Mouse (Mus musculus) midbrain, embryonic 16.5 days (tissue): Measurements from ENCODE around the gene Rps6kb2. TPM values are rescaled to one million over a fixed set of nuclear protein-coding genes. Genes with fewer than 3 reads are reported as not detected.
A peak's percentile ranks its signal among the peaks of the same experiment; 100 is the strongest.

ENCODE experiments used
- ATAC-seq: fragments of 200-750 bp; cut with Nextera tagmentation; 2 replicates; pipeline ENCODE4 v1.8.0; 2017; ENCODE audit warnings: moderate TSS enrichment
- H3K27ac ChIP-seq: fragments of 300-500 bp; sonication (generic); 2 replicates; pipeline ENCODE4 v1.5.1; 2014; ENCODE audit warnings: mild to moderate bottlenecking, low read length, mixed read lengths
- H3K27me3 ChIP-seq: fragments of 300-500 bp; sonication (generic); 2 replicates; pipeline ENCODE4 v1.6.1; 2014; ENCODE audit warnings: low read depth, low read length, mixed read lengths; ENCODE audit not compliant: control insufficient read depth, insufficient read depth
- H3K36me3 ChIP-seq: fragments of 300-500 bp; sonication (generic); 2 replicates; pipeline ENCODE4 v1.6.1; 2014; ENCODE audit warnings: mild to moderate bottlenecking, low read length, moderate library complexity, mixed read lengths; ENCODE audit not compliant: control insufficient read depth, insufficient read depth
- H3K4me1 ChIP-seq: fragments of 300-500 bp; sonication (generic); 2 replicates; pipeline ENCODE4 v1.6.1; 2014; ENCODE audit warnings: mild to moderate bottlenecking, low read length, mixed read lengths; ENCODE audit not compliant: control insufficient read depth, insufficient read depth
- H3K4me2 ChIP-seq: fragments of 300-500 bp; sonication (generic); 2 replicates; pipeline ENCODE4 v1.6.1; 2014; ENCODE audit warnings: mild to moderate bottlenecking, low read length, mixed read lengths
- H3K4me3 ChIP-seq: fragments of 300-500 bp; sonication (generic); 2 replicates; pipeline ENCODE4 v1.5.1; 2014; ENCODE audit warnings: low read depth, mild to moderate bottlenecking, low read length, moderate library complexity, mixed read lengths
- H3K9ac ChIP-seq: fragments of 300-500 bp; sonication (generic); 2 replicates; pipeline ENCODE4 v1.6.1; 2014; ENCODE audit warnings: low read depth, low read length, mixed read lengths
- H3K9me3 ChIP-seq: fragments of 300-500 bp; sonication (generic); replicated peaks from 2 replicates; pipeline ENCODE4 v1.6.1; 2014; ENCODE audit warnings: mild to moderate bottlenecking, low read length, mixed read lengths; ENCODE audit not compliant: control insufficient read depth, poor library complexity, severe bottlenecking
- WGBS: fragments of 180-500 bp; shearing (Covaris S2); extraction: QIAGEN DNeasy Blood & Tissue Kit; methylation state at CpG from one replicate; pipeline ENCODE4 v1.1.7; 2014; 5-methylcytosine and 5-hydroxymethylcytosine counted together
- polyA plus RNA-seq: library from polyadenylated mRNA; unstranded; fragments of >200 nt; fragmentation: Nextera tagmentation; extraction: Ambion mirVana; gene quantifications from 2 replicates; pipeline ENCODE4 v1.2.1, GENCODE M21; 2015

The Rps6kb2 gene
- polyA plus RNA-seq, result 52.7 and 58.0 TPM in 2 replicates

DNA sequence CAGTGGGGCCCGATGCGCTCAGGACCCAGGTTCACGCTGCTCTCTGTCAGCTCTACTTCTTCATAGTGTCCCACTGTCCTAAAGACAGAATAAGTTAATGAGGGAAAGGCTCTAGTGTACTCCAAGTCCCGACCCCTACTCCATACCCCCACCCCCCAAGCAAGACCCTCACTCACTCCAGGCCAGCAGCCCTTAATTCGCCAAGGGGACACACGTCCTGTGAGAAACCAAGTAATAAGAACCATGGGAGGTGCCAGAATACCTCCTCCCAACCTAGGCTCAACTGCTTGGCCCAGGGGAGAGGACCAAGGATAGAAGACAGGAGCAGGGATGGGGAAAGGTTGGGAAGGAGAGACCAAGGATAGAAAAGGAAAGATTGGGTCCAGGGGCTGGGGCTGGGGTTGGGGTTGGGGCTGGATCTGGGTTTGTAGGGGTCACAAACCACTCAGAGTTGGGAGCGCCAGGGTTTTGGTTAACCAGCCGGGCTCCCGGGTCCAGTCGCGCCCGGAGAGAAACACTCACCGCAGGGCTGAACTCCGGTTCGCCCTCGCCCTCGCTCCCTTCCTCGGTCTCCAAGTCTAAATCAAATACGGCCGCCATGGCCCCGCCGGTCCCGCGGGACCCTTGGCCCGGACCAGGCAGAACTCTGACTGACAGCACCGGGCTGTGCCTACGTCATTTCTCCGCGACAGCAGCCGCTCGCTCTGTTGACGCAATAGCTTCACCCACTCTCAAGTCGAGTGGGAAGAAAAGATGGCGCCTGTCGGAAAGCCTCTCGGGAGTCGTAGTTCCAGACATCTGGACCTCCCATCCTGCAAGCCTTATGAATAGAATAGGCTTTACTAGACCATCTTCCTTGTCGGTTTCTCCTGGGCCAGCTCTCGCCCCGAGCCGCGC is at the start of gene Rps6kb2:
Gene Rps6kb2, minus strand, starts transcription at position 709 of the 897 bp plus-strand sequence.
- peaks cover 15% of the 10 kb centered on the region for H3K36me3 ChIP-seq
- peak within 1 kb of the TSS; percentile 75 for H3K9ac ChIP-seq
- H3K27me3 ChIP-seq, result no peaks in the 10 kb centered on the region
- H3K4me1 ChIP-seq, result peaks cover 15% of the 10 kb centered on the region
- H3K4me2 ChIP-seq, result peak within 1 kb of the TSS; percentile 91
- no peaks in the 10 kb centered on the region for H3K9me3 ChIP-seq
- H3K27ac ChIP-seq, result peak within 1 kb of the TSS; percentile 87
- WGBS, result 6% methylated on average over 42 of the region's 42 CpGs
- H3K4me3 ChIP-seq, result peak within 1 kb of the TSS; percentile 77
- ATAC-seq, result peak; percentile 86

DNA sequence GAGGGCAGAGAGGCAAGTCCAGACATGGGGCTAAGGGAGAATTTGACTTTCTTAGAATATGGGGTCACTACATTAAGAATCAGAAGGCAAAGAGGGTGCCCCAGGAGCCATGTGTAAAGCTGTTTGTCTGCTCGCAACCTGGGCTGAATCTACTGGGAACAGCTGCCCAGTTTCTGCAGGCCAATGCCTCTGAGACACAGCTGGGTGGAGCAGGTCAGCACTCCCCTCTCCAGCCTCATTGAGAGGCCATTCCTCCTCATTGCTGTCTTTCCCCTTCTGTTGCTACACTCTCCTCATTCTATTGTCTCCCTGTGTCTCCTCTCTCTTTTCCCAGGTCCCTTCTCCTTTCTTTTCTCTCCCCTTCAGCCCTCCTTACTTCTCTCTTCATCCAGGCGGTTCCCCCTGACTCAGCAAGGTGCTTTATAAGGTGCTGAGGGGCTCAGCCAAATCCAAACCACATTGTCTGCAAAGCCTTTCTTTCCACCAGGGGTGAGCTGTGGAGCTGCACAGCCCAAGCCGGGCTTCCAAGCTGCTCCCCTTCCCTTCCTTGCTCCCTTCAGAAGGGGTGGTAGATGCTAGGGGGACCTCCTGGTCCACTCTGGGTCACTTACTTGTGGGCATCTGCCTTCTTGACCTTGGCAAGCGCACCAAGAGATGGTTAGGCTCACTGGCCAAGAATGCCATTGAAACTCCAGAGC is 48.9 kb upstream of the Rps6kb2 start:
- no peak overlapping the region for H3K4me3 ChIP-seq
- peaks cover 36% of the 10 kb centered on the region for H3K27me3 ChIP-seq
- 22% methylated on average over 4 of the region's 4 CpGs for WGBS
- peaks cover 16% of the 10 kb centered on the region for H3K4me1 ChIP-seq
- no peak overlapping the region for H3K9ac ChIP-seq
- no peaks in the 10 kb centered on the region for H3K36me3 ChIP-seq
- no peak overlapping the region for H3K4me2 ChIP-seq
- no peaks in the 10 kb centered on the region for H3K9me3 ChIP-seq
- H3K27ac ChIP-seq, result no peak overlapping the region
- no peak for ATAC-seq

- no peaks in the 10 kb centered on the region for H3K36me3 ChIP-seq
- no peak overlapping the region for H3K9ac ChIP-seq
- H3K4me3 ChIP-seq, result no peak overlapping the region
- no peaks in the 10 kb centered on the region for H3K4me1 ChIP-seq
- H3K4me2 ChIP-seq, result no peak overlapping the region
- no peaks in the 10 kb centered on the region for H3K9me3 ChIP-seq
- no peak for ATAC-seq
- H3K27ac ChIP-seq, result no peak overlapping the region
- H3K27me3 ChIP-seq, result peaks cover 22% of the 10 kb centered on the region
- WGBS, result 87% methylated on average over 5 of the region's 5 CpGs
Observed at GRCm38 (mm10) chr19:4208563-4208962, 45.4 kb upstream of the Rps6kb2 start.

- no peak for ATAC-seq
- no peak overlapping the region for H3K9ac ChIP-seq
Observed at GRCm38 (mm10) chr19:4206971-4207370, 43.8 kb upstream of the Rps6kb2 start.

DNA sequence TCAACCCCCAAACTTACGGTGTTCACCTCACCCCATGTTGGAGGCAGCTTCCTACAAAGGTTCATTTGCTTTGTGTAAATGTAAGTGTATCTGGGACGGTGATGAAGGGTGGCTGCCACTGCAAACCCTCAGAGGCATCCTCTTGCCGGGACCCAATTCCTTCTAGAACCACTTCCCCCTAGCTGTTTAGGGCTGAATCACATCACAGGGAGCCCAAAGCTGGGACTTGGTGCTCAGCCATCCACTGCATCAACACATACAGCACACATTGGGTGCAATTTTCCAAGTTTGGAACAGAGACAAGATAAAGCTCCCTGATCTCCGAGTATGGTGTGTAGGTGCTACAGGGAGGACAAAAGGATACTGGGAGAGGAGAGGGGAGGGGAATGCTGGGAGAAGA is 41.7 kb upstream of the Rps6kb2 start:
- ATAC-seq, result no peak
- Histone ChIP-seq H3K4me1 (peaks cover 23% of the 10 kb centered on the region), H3K27ac (no peak overlapping the region), H3K4me3 (no peak overlapping the region), H3K27me3 (peaks cover 5% of the 10 kb centered on the region), H3K36me3 (no peaks in the 10 kb centered on the region), H3K9me3 (no peaks in the 10 kb centered on the region), H3K4me2 (no peak overlapping the region), H3K9ac (no peak overlapping the region)
- 75% methylated on average over 3 of the region's 4 CpGs for WGBS

More at GRCm38 (mm10) chr19:4206971-4207370, 43.8 kb upstream of the Rps6kb2 start:
- WGBS, result 3% methylated on average over 2 of the region's 2 CpGs
- no peak overlapping the region for H3K4me2 ChIP-seq
- H3K27me3 ChIP-seq, result peaks cover 10% of the 10 kb centered on the region
- H3K27ac ChIP-seq, result no peak overlapping the region
- no peak overlapping the region for H3K4me3 ChIP-seq
- H3K4me1 ChIP-seq, result peaks cover 8% of the 10 kb centered on the region
- H3K9me3 ChIP-seq, result no peaks in the 10 kb centered on the region
- no peaks in the 10 kb centered on the region for H3K36me3 ChIP-seq

GRCm38 (mm10) chr19:4203604-4204326 is 40.6 kb upstream of the Rps6kb2 start:
- no peaks in the 10 kb centered on the region for H3K9me3 ChIP-seq
- peaks cover 2% of the 10 kb centered on the region for H3K27me3 ChIP-seq
- H3K4me2 ChIP-seq, result no peak overlapping the region
- no peaks in the 10 kb centered on the region for H3K36me3 ChIP-seq
- no peak for ATAC-seq
- H3K4me1 ChIP-seq, result peaks cover 23% of the 10 kb centered on the region
- WGBS, result 70% methylated on average over 13 of the region's 13 CpGs
- H3K4me3 ChIP-seq, result no peak overlapping the region
- no peak overlapping the region for H3K9ac ChIP-seq
- no peak overlapping the region for H3K27ac ChIP-seq

GRCm38 (mm10) chr19:4203148-4203547 is 40.0 kb upstream of the Rps6kb2 start:
- Histone ChIP-seq H3K9me3 (no peaks in the 10 kb centered on the region), H3K9ac (no peak overlapping the region), H3K27me3 (peaks cover 2% of the 10 kb centered on the region), H3K27ac (no peak overlapping the region), H3K4me2 (no peak overlapping the region), H3K4me3 (no peak overlapping the region), H3K36me3 (no peaks in the 10 kb centered on the region), H3K4me1 (peaks cover 23% of the 10 kb centered on the region)
- 72% methylated on average over 3 of the region's 3 CpGs for WGBS
- ATAC-seq, result no peak

- H3K27me3 ChIP-seq, result peaks cover 2% of the 10 kb centered on the region
- H3K4me1 ChIP-seq, result peaks cover 23% of the 10 kb centered on the region
- 0 out of 2 replicates have a peak, but pooled peaks cover 2% of the 10 kb centered on the region for H3K36me3 ChIP-seq
- peak; percentile 34 for ATAC-seq
- peak overlapping the region; percentile 57 for H3K4me3 ChIP-seq
- 23% methylated on average over 7 of the region's 7 CpGs for WGBS
- H3K27ac ChIP-seq, result peak overlapping the region; percentile 70; the same call in 1 of the 2 replicates
- peak overlapping the region; percentile 97 for H3K4me2 ChIP-seq
- peak overlapping the region; percentile 85 for H3K9ac ChIP-seq
- no peaks in the 10 kb centered on the region for H3K9me3 ChIP-seq
Observed at GRCm38 (mm10) chr19:4202149-4202548, 39.0 kb upstream of the Rps6kb2 start.
